Mouse (Mus musculus) spleen, adult 18-20 months (tissue): ENCODE measurements around the gene Gm10570.

ENCODE experiments used
- DNase-seq, 2 experiments: peaks; one replicate each; pipeline ENCODE4 v3.0.0; 2022; ENCODE audit warnings: mixed read lengths in 2 of 2

Gene Gm10570

GRCm38 (mm10) chr4:130308231-130309081 is at the start of gene Gm10570, which contains the start of gene Fabp3:
TSS of gene Gm10570 (minus strand) at chr4:130308674.
TSS of gene Fabp3 (plus strand) at chr4:130308595.
- DNase-seq = no peak

- no peak for DNase-seq
Observed at GRCm38 (mm10) chr4:130357946-130358345, 49.5 kb upstream of the Gm10570 start.

- no peak for DNase-seq
Observed at GRCm38 (mm10) chr4:130352588-130352987, 44.1 kb upstream of the Gm10570 start.

GRCm38 (mm10) chr4:130350690-130351422 is 42.4 kb upstream of the Gm10570 start:
- DNase-seq = no peak

GRCm38 (mm10) chr4:130349666-130350065 is 41.2 kb upstream of the Gm10570 start:
- no peak for DNase-seq

GRCm38 (mm10) chr4:130341691-130342090 is 33.2 kb upstream of the Gm10570 start:
- DNase-seq = peak in 1 of 2 experiments; percentile 16

GRCm38 (mm10) chr4:130335867-130336266 is 27.4 kb upstream of the Gm10570 start:
- no peak for DNase-seq

- no peak for DNase-seq
Observed at GRCm38 (mm10) chr4:130327366-130327765, 18.9 kb upstream of the Gm10570 start.

GRCm38 (mm10) chr4:130325446-130325845 is 17.0 kb upstream of the Gm10570 start:
- DNase-seq = no peak

- no peak for DNase-seq
Observed at GRCm38 (mm10) chr4:130323607-130324006, 15.1 kb upstream of the Gm10570 start.

- DNase-seq = no peak
Observed at GRCm38 (mm10) chr4:130323165-130323564, 14.7 kb upstream of the Gm10570 start.

GRCm38 (mm10) chr4:130322567-130322966 is 14.1 kb upstream of the Gm10570 start:
- no peak for DNase-seq

GRCm38 (mm10) chr4:130321640-130322039 is 13.2 kb upstream of the Gm10570 start:
- no peak for DNase-seq

- no peak for DNase-seq
Observed at GRCm38 (mm10) chr4:130319564-130319963, 11.1 kb upstream of the Gm10570 start.

- no peak for DNase-seq
Observed at GRCm38 (mm10) chr4:130318122-130318521, 9.6 kb upstream of the Gm10570 start.

GRCm38 (mm10) chr4:130316691-130317090 is 8.2 kb upstream of the Gm10570 start:
- DNase-seq = no peak

GRCm38 (mm10) chr4:130315771-130316527 is 7.5 kb upstream of the Gm10570 start:
- DNase-seq = no peak

GRCm38 (mm10) chr4:130313552-130313951 is 5.1 kb upstream of the Gm10570 start:
- no peak for DNase-seq

GRCm38 (mm10) chr4:130312526-130312925 is 4.1 kb upstream of the Gm10570 start:
- no peak for DNase-seq

GRCm38 (mm10) chr4:130309254-130309653 is 780 bp upstream of the Gm10570 start:
- DNase-seq = no peak

- no peak for DNase-seq
Observed at GRCm38 (mm10) chr4:130307851-130308230, 633 bp downstream of the Gm10570 start.

- no peak for DNase-seq
Observed at GRCm38 (mm10) chr4:130306796-130307630, 1.5 kb downstream of the Gm10570 start.
